Mouse (Mus musculus) bone marrow, adult 2 months (tissue): ENCODE results near the gene Arid1a.

Experiments used
- CTCF ChIP-seq: fragments of 200-500 bp; IDR thresholded peaks from 2 replicates; pipeline ENCODE4 v1.5.1; 2011; ENCODE audit warnings: low read length, control low read depth; ENCODE audit not compliant: control insufficient read depth, insufficient read depth
- POLR2A ChIP-seq: fragments of 200-500 bp; IDR thresholded peaks from 2 replicates; pipeline ENCODE4 v1.6.1; 2011; ENCODE audit warnings: low read depth, mild to moderate bottlenecking, control low read depth, low read length, borderline replicate concordance; ENCODE audit not compliant: control insufficient read depth

DNA sequence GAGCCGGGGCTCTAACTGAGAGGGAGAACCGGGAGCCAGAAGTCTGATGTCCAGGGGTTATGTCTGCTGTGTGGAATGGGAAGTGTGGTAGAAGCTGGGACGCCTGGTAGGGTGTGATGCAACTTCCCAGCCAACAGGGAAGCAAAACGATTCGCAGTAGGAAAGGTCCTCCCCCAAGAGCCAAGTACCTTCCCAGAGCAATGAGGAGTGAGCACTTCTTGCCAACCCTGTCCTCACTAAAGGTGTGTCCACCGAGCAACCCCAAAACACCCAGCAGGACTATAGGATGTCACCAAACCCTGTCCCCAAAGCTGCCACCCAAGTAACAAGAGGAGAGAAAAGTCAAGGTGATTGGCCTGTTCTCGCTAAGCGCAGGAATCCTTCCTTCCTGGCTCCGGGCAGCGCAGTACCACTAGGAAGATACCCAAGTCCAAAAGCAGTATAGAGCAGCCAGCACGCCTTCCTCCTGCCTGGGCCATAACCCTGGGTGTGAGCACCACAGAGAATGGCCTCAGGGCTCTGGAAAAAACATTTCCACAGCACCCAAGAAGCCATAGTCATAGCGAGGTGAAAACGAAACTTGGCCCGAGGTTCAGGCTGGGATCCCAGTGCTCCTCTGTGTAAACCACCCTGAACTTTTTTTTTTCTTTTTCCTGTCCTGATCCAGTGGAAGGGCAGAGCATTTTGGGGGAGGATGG, 125.3 kb downstream of the Arid1a start:
- TF ChIP-seq CTCF (no peak), POLR2A (no peak)
